Mouse (Mus musculus) CH12F3 (cell line): ENCODE measurements around the gene Trp73.

Experiments
- in situ Hi-C: fragments of 300-500 bp; cut with MboI; formaldehyde crosslinking; loops from 2 replicates; pipeline ENCODE4 v1.14.3; 2020; ENCODE audit warnings: low sequenced_read_pairs

Gene Trp73

GRCm38 (mm10) chr4:154106497-154107061, 33.4 kb downstream of the Trp73 start:
- in situ Hi-C loops: no loop called here

GRCm38 (mm10) chr4:154105381-154106001, 34.5 kb downstream of the Trp73 start:
- in situ Hi-C loops: no loop called here

- in situ Hi-C loops: no loop called here
Measured at GRCm38 (mm10) chr4:154103912-154104311, 36.1 kb downstream of the Trp73 start.

GRCm38 (mm10) chr4:154103386-154103785, 36.6 kb downstream of the Trp73 start:
- in situ Hi-C loops: no loop called here

GRCm38 (mm10) chr4:154099361-154099760, 40.6 kb downstream of the Trp73 start:
- in situ Hi-C loops: no loop called here

- in situ Hi-C loops: no loop called here
Measured at GRCm38 (mm10) chr4:154096111-154096510, 43.9 kb downstream of the Trp73 start.

- in situ Hi-C loops: no loop called here
Measured at GRCm38 (mm10) chr4:154093210-154093609, 46.8 kb downstream of the Trp73 start.

- in situ Hi-C loops: no loop called here
Measured at GRCm38 (mm10) chr4:154091356-154091755, 48.7 kb downstream of the Trp73 start.

GRCm38 (mm10) chr4:154089205-154089604, 50.8 kb downstream of the Trp73 start:
- in situ Hi-C loops: no loop called here

GRCm38 (mm10) chr4:154086436-154086835, 53.6 kb downstream of the Trp73 start:
- in situ Hi-C loops: no loop called here

GRCm38 (mm10) chr4:154085856-154086255, 54.2 kb downstream of the Trp73 start:
- in situ Hi-C loops: no loop called here

- in situ Hi-C loops: no loop called here
Measured at GRCm38 (mm10) chr4:154081974-154082373, 58.0 kb downstream of the Trp73 start.

- in situ Hi-C loops: no loop called here
Measured at GRCm38 (mm10) chr4:154081021-154081420, 59.0 kb downstream of the Trp73 start.

- in situ Hi-C loops: no loop called here
Measured at GRCm38 (mm10) chr4:154080211-154080610, 59.8 kb downstream of the Trp73 start.

- in situ Hi-C loops: no loop called here
Measured at GRCm38 (mm10) chr4:154071941-154072340, 68.1 kb downstream of the Trp73 start.

GRCm38 (mm10) chr4:154071521-154071920, 68.5 kb downstream of the Trp73 start:
- in situ Hi-C loops: no loop called here

- in situ Hi-C loops: no loop called here
Measured at GRCm38 (mm10) chr4:154070896-154071295, 69.1 kb downstream of the Trp73 start.

- in situ Hi-C loops: no loop called here
Measured at GRCm38 (mm10) chr4:154064827-154065773, 74.9 kb downstream of the Trp73 start.

- in situ Hi-C loops: no loop called here
Measured at GRCm38 (mm10) chr4:154057696-154058095, 82.3 kb downstream of the Trp73 start.

GRCm38 (mm10) chr4:154056661-154057060, 83.3 kb downstream of the Trp73 start:
- in situ Hi-C loops: no loop called here

GRCm38 (mm10) chr4:154056046-154056445, 84.0 kb downstream of the Trp73 start:
- in situ Hi-C loops: no loop called here

GRCm38 (mm10) chr4:154055482-154055881, 84.5 kb downstream of the Trp73 start:
- in situ Hi-C loops: no loop called here
